Mouse (Mus musculus) naive thymus-derived CD4-positive, alpha-beta T cell, adult 2 months (primary cell): ENCODE data around the gene Ephb2.
A peak's percentile ranks its signal among the peaks of the same experiment; 100 is the strongest.

Source experiments
- DNase-seq: peaks from one replicate; pipeline ENCODE4 v3.0.0-alpha.2; 2011; ENCODE audit warnings: low read depth

Ephb2 gene

DNA sequence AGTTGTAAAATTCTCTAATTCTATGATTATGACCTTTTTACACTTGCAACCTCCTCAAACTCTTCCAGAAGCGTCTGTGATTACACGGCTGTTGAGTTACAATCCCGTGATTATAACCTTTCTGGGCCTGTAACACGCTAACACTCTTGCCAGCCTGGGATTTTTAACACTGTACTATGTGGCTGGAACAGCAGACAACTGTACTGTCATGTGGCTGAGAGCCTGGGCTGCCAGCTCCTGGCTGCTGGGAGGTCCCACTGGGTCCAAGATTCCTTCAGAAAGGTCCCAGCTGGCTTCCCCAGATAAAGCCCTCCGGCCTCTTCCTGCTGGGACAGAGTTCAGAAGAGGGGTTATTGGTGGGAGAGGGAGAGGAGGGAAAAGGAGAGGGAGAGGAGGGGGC is 104.0 kb downstream of the Ephb2 start:
- no peak for DNase-seq

GRCm38 (mm10) chr4:136731008-136731609 is 104.7 kb downstream of the Ephb2 start:
- DNase-seq: no peak

- no peak for DNase-seq
Measured at GRCm38 (mm10) chr4:136730501-136730900, 105.3 kb downstream of the Ephb2 start.

- DNase-seq: no peak
Measured at GRCm38 (mm10) chr4:136729574-136729973, 106.2 kb downstream of the Ephb2 start.

DNA sequence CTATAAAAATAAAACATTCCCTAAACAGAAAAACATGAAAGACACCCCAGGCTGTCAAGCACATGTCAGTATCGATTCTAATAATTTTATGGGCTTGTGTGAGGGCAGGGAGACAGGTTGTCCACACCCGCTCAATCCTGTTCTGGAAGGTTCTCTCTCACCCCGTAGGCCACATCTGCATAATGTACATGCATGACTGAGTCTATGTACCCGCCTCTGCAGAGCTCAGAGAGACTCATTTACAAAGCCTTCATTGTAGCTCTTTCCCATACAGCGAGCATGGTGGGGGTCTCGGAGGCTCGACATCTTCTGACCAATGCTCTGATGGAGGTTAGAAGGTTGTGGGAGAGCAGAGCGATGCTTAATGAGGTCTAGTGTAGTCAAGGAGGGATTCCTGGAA is 108.8 kb downstream of the Ephb2 start:
- no peak for DNase-seq

GRCm38 (mm10) chr4:136724731-136725130 is 111.1 kb downstream of the Ephb2 start:
- no peak for DNase-seq

- DNase-seq: no peak
Measured at GRCm38 (mm10) chr4:136722361-136723082, 113.3 kb downstream of the Ephb2 start.

DNA sequence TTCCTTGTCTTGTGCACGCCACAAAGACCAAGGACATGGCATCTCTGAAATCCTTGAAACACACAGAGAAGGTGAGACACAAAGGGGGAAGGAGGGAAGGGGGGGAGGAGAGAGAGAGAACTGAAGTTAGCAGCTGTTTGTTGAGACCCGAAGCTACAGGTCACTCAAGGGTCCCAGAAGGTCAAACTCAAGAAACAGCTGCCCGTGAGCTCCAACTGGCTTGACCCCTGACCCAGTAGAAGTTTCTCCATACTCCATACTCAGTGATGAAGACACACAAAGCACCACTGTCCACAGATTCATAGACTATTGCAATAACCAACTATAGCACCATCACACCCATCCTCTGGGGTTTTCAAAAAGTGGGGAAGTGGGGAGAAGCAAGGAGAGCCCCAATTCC is 113.9 kb downstream of the Ephb2 start:
- DNase-seq: no peak

DNA sequence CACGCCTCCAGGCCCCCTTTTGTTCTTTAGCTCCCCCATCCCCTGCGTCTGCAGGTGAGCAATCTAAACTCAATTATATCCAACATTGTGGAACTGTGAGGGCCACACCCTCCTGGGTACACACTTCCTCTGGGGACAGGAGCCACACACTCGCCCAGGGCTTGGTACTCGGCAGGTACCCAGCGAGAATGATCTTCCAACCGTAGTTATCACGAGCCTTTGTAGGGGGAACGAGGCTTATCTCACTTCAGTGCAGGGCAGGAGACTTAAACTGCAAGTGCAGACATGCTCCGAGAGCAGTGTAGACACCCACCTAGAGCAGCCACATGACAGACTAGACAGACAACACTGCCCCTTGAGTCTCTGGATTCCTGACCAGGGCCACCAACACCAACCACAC is 115.8 kb downstream of the Ephb2 start:
- DNase-seq: no peak

DNA sequence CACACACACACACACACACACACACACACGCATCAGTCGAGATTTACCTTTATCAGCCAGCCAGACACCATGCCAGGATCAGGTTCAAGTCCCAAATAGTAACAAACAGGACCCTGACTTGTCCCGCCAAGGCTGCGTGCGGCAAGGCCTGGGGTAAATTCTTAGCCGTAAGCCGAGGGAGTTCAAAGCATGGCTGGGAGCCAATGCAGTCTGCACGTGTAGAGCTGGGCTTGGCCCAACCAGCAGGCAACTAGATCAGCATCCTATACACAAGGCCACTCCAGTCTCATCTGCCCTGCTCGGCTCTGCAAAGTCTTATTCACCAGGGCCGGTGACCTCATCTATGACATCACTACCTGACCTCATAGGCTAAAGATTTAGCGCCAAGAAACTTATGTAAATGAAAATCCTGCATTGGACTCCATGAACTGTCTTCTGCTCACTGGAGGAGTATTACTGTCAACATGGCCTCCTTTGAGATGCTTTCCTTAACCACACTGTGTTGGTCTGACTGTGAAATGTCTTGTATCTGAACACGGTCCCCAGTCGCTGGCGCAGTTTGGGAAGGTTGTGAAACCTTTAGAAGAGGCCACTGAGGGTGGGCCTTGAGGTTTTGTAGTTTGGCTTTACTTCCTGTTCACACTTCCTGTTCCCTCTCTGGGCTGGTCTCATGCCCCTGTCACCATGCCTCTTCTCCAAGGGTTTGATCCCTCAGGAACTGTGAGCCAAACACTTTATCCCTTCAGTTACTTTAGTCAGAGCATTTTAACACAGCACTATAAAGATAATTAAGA is 117.4 kb downstream of the Ephb2 start:
- DNase-seq: no peak

DNA sequence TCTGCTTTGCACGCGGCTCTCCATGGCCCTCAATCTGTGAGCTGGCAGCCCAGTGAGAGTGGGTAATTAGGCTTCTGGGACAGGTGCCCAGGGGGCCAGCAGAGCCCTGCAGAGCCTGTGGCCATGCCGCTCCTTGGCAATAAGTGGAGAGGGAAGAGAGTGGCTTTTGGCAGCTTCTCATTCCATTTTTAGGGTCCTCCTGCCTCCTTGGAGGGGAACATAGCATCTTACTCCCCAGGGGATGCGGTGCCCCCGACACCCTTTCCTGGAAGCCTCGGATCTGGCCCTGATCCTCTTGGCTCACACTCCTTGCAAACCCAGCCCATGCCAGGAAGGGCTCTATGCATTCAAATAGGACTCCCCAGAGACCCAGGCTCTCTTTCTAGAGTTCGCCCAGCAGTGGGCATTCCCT is 119.2 kb downstream of the Ephb2 start:
- DNase-seq: no peak

- no peak for DNase-seq
Measured at GRCm38 (mm10) chr4:136714530-136714929, 121.3 kb downstream of the Ephb2 start.

DNA sequence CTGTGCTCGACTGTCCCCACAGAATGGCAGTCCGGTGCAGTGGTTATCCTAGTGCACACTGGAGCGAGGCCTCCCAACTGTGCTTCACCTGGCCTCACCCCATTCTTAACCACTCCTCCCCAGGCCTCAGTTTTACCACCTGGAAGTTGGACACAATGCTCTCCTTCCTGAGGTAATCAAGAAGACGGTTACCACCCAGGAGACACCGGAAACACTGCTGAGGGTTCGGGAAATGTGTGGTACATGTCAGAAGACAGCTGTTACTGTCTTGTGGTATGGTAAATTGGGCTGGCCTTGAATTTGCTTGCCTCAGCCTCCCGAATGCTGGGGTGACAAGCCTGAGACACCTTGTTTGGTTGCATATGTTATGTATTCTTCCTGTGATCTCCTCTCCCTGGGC is 121.9 kb downstream of the Ephb2 start:
- no peak for DNase-seq

- no peak for DNase-seq
Measured at GRCm38 (mm10) chr4:136713431-136713830, 122.4 kb downstream of the Ephb2 start.

GRCm38 (mm10) chr4:136711985-136712768 is 123.6 kb downstream of the Ephb2 start:
- DNase-seq: peak; percentile 8

DNA sequence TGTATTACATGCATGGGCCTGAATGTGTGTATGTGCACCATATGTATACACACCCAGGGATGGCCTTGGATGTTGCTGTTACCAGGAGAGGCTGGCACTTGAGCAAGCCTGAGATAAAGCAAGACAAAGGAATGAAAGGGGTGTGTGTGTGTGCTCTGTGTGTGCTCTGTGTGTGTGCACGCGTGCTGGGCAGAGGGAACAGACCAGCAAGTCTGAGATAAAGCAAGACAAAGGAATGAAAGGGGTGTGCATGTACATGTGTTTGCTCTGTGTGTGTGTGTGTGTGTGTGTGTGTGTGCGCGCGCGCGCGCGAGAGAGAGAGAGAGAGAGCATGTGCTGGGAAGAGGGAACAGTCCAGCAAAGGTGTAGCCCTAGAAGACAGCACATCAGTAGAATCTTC is 125.4 kb downstream of the Ephb2 start:
- no peak for DNase-seq

GRCm38 (mm10) chr4:136708956-136709355 is 126.8 kb downstream of the Ephb2 start:
- no peak for DNase-seq

DNA sequence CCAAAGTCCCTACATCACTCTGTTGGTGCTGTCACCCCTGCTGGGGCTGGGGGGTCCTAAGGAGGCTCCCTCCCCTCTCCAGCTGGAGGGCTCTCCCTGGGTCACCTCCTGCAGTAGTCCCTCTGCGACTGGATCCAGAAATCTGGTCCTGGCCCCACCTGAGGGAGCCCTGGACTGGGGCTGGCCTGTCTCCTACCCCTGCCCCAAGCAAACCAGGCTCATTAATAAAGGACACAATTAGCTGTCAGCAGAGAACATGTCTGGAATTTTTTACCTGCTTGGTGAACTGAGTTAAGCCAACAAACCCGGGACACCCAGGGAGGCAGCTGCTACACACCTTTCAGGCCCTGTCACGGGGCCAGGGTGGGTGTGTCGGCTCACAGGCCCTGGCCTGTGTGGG is 129.1 kb downstream of the Ephb2 start:
- DNase-seq: no peak

- no peak for DNase-seq
Measured at GRCm38 (mm10) chr4:136705091-136705490, 130.7 kb downstream of the Ephb2 start.

DNA sequence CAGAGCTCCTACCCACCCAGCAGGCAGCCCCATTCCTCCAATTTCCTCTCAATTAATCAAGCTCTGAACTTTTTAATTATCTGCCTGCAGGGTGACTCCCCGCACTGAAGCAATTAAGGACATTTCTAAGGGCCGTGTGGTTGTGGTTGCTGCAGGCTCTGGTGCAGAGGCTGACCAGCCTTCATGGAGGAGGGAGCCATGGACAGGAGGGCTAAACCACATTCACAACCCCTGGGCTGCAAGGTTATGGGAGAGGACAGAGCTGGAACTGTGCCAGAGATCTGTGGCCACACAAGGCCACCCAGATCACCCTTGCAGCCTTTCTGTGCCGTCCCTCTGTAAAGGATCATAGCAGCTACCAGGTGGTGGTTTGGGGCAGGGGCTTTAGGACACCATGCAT is 131.2 kb downstream of the Ephb2 start:
- DNase-seq: no peak

GRCm38 (mm10) chr4:136703351-136703750 is 132.4 kb downstream of the Ephb2 start:
- no peak for DNase-seq

- no peak for DNase-seq
Measured at GRCm38 (mm10) chr4:136702456-136702855, 133.3 kb downstream of the Ephb2 start.
